Mouse (Mus musculus) cortical plate, adult 2 months (tissue): ENCODE measurements around the gene Pym1. TPM values are rescaled to one million over a fixed set of nuclear protein-coding genes. Genes with fewer than 3 reads are reported as not detected.
A peak's percentile ranks its signal among the peaks of the same experiment; 100 is the strongest.

Experiments used
- H3K27ac ChIP-seq: fragments of 200-500 bp; 2 replicates; pipeline ENCODE4 v1.5.1; 2012; ENCODE audit warnings: low read length, control low read depth, inconsistent platforms; ENCODE audit not compliant: insufficient read depth
- H3K4me1 ChIP-seq: fragments of 200-500 bp; 2 replicates; pipeline ENCODE4 v1.6.1; 2011; ENCODE audit warnings: low read length; ENCODE audit not compliant: control insufficient read depth, insufficient read depth
- H3K4me3 ChIP-seq: fragments of 200-500 bp; 2 replicates; pipeline ENCODE4 v1.5.1; 2011; ENCODE audit warnings: mild to moderate bottlenecking, low read length, control low read depth; ENCODE audit not compliant: insufficient read depth
- CTCF ChIP-seq: fragments of 200-500 bp; IDR thresholded peaks from 2 replicates; pipeline ENCODE4 v1.5.1; 2011; ENCODE audit warnings: mild to moderate bottlenecking, control low read depth, low read length; ENCODE audit not compliant: insufficient read depth; ENCODE audit errors: extremely low read depth
- POLR2A ChIP-seq: fragments of 200-500 bp; IDR thresholded peaks from 2 replicates; pipeline ENCODE4 v1.6.1; 2011; ENCODE audit warnings: mild to moderate bottlenecking, low read length, control low read depth; ENCODE audit not compliant: insufficient read depth; ENCODE audit errors: extremely low read depth
- polyA plus RNA-seq: library from polyadenylated mRNA; depleted of rRNA; stranded (reverse); fragments of >200 nt; gene quantifications from 2 replicates; pipeline ENCODE4 v1.2.3, GENCODE M21; 2012

Gene Pym1
- polyA plus RNA-seq, 1 experiment, result 39.4 TPM

DNA sequence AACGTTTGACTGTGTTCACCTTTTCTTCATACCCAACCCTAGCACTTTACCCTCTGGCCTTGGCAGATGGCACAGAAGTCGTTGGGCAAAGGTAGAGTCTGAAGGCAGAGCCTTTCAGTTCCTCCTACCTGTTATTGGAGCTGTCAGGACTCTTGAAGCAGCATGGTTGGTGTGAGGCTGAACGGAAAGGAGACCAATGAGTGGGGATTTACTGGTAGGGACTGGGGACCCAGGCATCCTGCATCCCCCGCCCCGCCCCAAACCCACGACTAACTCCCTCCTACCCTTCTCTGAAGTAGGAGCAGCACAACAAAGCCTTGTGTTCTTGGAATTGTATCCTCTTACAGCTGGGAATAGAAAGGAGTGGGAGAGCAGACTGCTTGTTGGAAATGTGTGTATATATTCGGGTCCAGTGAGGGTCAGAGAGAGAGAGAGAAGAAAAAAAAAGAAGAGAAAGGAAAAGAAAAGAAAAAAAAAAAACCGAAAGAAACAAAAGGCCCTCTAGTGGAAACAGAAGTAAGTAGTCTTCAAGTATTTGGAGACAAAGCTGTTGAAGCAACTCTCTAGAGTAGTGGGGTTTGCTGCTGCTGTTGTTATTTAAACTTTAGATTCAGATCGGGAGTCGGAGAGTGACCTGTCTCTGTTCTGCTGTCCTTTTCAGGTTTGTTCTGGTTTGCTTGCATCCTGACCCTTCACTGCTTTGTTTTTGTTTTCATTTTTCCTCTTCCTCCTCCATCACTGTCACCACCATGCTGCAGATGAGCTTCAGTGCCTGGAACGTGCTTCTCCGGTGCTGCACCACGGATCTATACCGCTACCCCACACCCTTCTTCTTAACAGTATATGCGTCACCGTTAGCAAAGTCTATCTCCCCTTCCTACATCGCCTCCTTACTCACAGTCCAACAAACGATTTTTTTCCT, 2.7 kb upstream of the Pym1 start, which contains the start of gene Dgka:
Gene Dgka, minus strand, starts transcription at position 176 of the 922 bp plus-strand sequence.
- H3K4me1 ChIP-seq, result peaks cover 3% of the 10 kb centered on the region
- peak within 1 kb of the TSS; percentile 81 for H3K4me3 ChIP-seq
- peak within 1 kb of the TSS; percentile 43; the same call in 1 of the 2 replicates for H3K27ac ChIP-seq
- TF ChIP-seq CTCF (no peak), POLR2A (no peak)

- H3K4me1 ChIP-seq, result peaks cover 3% of the 10 kb centered on the region
- no peak overlapping the region for H3K4me3 ChIP-seq
- H3K27ac ChIP-seq, result no peak overlapping the region
- TF ChIP-seq CTCF (no peak), POLR2A (no peak)
Measured at GRCm38 (mm10) chr10:128745946-128746613, 1.6 kb upstream of the Pym1 start.

GRCm38 (mm10) chr10:128746972-128747645, 580 bp upstream of the Pym1 start:
- H3K4me3 ChIP-seq, result peak overlapping the region; percentile 79
- H3K4me1 ChIP-seq, result peaks cover 3% of the 10 kb centered on the region

DNA sequence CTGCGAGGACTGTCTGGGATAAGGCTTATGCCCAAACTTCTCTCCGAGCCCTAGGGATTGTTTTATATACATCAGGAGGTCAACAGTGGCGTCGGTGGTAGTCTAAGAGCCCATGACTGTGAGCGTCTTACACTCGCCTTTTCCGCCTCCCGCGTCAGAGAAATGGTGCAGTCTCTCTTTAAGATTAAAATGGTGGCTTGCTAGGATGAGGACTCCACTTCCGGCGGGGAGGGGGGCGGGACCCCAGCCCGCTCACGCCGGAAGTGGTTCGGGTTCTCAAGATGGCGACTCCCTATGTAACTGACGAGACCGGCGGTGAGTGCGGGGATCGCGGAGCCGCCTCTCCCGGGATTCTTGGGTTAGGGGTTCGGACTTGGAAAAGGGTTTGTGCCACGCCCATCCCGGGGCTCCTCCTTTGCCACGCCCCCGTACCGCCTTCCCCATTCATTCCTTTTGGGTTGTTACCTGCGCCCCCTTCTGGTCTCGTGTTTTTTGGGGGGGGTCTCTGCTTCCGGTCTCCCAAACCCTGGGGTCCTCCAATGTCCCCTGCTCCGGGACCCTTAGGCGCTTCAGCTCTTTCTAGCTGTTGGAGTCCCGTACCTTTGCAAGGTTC, 669 bp downstream of the Pym1 start:
- peak overlapping the region; percentile 55 for H3K27ac ChIP-seq
- H3K4me1 ChIP-seq, result peaks cover 2% of the 10 kb centered on the region; the same call in 1 of the 2 replicates
- peak overlapping the region; percentile 79 for H3K4me3 ChIP-seq
- TF ChIP-seq POLR2A, result peak; percentile 76
- TF ChIP-seq CTCF, result no peak

More at GRCm38 (mm10) chr10:128746972-128747645, 580 bp upstream of the Pym1 start:
- TF ChIP-seq CTCF, result no peak
- TF ChIP-seq POLR2A, result no peak
- no peak overlapping the region for H3K27ac ChIP-seq

- TF ChIP-seq POLR2A (no peak), CTCF (no peak)
- Histone ChIP-seq H3K4me3 (no peak overlapping the region), H3K4me1 (no peaks in the 10 kb centered on the region), H3K27ac (no peak overlapping the region)
Measured at GRCm38 (mm10) chr10:128772895-128773294, 25.2 kb downstream of the Pym1 start.

GRCm38 (mm10) chr10:128773685-128774084, 26.0 kb downstream of the Pym1 start:
- H3K4me3 ChIP-seq, result no peak overlapping the region
- no peak overlapping the region for H3K27ac ChIP-seq
- no peak for TF ChIP-seq POLR2A
- no peak for TF ChIP-seq CTCF
- no peaks in the 10 kb centered on the region for H3K4me1 ChIP-seq

GRCm38 (mm10) chr10:128778441-128778840, 30.8 kb downstream of the Pym1 start:
- H3K4me1 ChIP-seq, result no peaks in the 10 kb centered on the region
- H3K27ac ChIP-seq, result no peak overlapping the region
- TF ChIP-seq CTCF, result no peak
- no peak for TF ChIP-seq POLR2A
- no peak overlapping the region for H3K4me3 ChIP-seq

DNA sequence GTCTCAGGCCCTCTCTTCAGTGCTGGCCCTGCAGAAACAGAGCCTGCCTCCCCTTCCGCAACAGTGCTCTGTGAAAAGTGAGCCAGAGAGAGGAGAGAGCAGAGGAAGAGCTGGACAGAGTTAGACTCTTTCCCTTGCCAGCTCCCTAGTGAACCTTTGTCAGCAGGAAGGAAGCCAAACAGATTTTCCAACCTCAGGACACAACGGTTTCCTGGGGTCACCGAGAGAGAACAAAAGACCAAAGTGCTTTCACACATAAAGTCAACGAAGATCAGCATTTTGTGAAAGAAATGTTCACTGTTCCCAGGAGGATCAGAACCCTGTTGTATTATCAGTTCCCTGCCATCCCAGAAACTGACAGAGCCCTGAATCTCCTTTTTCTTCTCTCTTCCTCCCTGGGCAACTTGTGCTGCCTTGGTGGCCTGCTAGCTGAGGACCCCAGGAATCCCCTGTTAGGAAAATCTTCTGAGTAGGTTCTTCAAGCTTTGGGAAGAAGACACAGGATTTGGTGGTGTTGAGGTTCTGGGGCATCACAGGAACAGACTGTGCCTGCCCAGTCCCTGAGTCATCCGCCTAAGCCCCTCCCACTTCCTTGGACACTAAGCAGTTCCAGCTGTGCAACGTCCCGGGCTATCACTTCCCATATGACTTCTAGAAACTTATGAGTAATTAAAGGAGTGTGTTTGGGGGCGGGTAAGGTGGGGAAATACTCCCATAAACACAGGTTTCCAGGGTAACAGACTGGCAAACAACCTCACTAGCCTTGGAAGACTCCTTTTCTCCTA, 31.5 kb downstream of the Pym1 start:
- Histone ChIP-seq H3K4me3 (no peak overlapping the region), H3K4me1 (no peaks in the 10 kb centered on the region), H3K27ac (peak overlapping the region; percentile 35; the same call in 1 of the 2 replicates)
- TF ChIP-seq POLR2A, result no peak

DNA sequence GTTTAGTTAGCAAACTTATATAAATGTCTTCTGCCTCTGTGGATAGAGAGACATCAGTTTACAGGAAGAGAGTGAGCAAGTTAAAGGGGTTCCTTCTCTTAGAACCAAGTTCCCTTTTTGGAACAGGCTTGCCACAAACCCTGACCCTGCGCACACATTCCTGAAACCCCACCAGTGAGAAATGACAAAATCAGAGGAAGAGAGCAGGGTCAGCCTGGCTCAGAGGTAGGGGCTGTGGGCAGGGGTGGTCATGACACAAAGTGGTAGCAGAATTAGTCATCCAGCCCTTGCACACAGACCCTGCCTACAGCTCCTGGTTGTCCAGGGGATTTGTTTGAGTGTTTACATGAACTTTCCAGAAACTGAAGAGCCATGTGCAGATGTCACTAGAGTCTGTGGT, 32.5 kb downstream of the Pym1 start:
- Histone ChIP-seq H3K27ac (no peak overlapping the region), H3K4me3 (no peak overlapping the region)

More for the DNA sequence above, 32.5 kb downstream of the Pym1 start:
- H3K4me1 ChIP-seq, result no peaks in the 10 kb centered on the region
- TF ChIP-seq CTCF (no peak), POLR2A (no peak)
